Mouse (Mus musculus) brain, embryonic 14.5 days (tissue): ENCODE measurements around the gene Agpat3. TPM values are rescaled to one million over a fixed set of nuclear protein-coding genes. Genes with fewer than 3 reads are reported as not detected.

Source experiments
- DNase-seq: peaks from one replicate; pipeline ENCODE4 v3.0.0-alpha.2; 2011; ENCODE audit warnings: low read depth
- CTCF ChIP-seq: fragments of 200-500 bp; IDR thresholded peaks from 2 replicates; pipeline ENCODE4 v1.5.1; 2012; ENCODE audit warnings: inconsistent platforms, mild to moderate bottlenecking, moderate library complexity, borderline replicate concordance; ENCODE audit not compliant: insufficient read depth, insufficient read length; ENCODE audit errors: extremely low read depth
- POLR2A ChIP-seq: fragments of 200-500 bp; IDR thresholded peaks from 2 replicates; pipeline ENCODE4 v1.6.1; 2012; ENCODE audit warnings: mild to moderate bottlenecking, inconsistent platforms, borderline replicate concordance; ENCODE audit not compliant: poor library complexity, insufficient read depth, insufficient read length, severe bottlenecking; ENCODE audit errors: extremely low read depth
- polyA plus RNA-seq: library from polyadenylated mRNA; depleted of rRNA; stranded (reverse); fragments of >200 nt; gene quantifications from 2 replicates; pipeline ENCODE4 v1.2.3, GENCODE M21; 2012

Gene Agpat3
- polyA plus RNA-seq, 1 experiment = 95.2 TPM

DNA sequence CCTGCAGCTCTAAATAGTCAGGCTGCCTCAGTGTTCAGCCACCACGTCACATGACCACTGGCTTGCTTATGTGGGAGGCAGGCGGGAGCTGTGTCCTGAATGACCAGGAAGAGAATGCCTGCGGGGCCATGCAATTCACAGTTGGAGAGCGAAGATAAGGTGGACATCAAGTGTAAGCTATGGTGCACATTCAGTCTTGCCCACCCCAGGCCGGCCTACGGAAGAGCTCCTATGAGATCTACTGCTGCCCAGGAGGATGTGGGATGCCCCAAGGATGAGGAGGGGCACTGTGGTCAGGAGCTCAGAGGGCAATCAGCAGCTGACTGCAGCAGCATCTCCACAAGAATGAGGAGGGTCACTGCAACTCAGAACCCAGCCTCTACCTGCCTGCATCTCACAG is 66.9 kb downstream of the Agpat3 start:
- TF ChIP-seq CTCF (no peak), POLR2A (no peak)
- no peak for DNase-seq

DNA sequence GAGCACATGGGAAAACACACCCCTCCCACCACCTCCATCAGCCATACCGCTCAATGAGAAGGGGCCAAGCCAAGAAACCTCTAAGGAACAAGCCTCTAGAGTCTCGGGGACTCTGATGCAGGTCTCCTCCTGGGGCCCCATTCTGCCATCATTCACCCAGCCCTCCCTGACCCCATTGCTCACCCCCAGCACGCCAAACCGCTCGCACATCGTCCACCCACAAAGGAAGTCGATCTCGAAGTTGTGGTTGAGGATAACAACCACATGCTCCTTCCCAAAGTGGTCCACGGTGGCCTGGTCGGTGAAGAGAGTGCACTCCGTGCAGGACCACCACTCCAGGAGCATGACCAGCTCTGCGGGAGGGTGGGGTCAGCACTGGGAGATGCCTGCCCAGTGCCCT is 67.5 kb downstream of the Agpat3 start:
- TF ChIP-seq CTCF (no peak), POLR2A (no peak)
- DNase-seq = no peak

DNA sequence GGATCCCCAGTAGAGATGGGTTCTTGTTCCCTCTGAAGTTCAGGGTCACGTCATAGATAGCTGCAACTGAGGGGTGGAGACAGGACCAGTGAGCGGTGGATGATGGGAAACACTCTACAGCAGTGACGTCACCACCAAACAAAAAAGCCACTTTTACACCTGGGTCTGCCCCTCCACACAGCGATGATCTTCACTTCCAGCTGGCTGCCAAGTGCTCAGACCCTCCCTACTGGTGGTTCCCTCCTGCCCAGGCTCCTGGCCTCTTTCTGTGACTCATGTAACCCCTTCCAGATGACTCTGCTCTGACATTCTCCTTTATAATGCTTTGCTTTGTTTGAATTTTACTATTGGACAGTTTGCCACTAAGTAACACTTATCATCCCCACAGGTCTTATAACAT is 69.9 kb downstream of the Agpat3 start:
- TF ChIP-seq POLR2A (no peak), CTCF (no peak)
- no peak for DNase-seq

DNA sequence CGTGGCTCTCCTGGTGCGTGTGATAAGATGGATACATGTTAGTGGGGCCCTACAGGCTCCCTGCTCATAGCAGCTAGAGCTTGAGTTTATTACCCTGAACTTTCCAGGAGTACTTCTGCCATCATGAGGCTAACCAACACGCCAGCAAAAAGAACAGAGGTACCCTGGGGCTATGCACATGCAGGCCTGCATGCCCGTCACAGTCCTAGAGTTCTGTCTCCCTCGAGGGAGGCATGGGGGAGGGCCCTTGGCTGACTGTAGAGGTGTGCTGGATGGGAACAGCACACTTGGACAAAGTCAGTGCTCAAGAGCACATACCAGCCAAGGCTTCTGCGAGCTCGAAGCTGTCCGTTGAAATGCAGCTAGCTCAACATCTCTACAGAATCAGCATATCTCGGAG is 71.8 kb downstream of the Agpat3 start:
- DNase-seq = no peak
- TF ChIP-seq CTCF (no peak), POLR2A (no peak)

DNA sequence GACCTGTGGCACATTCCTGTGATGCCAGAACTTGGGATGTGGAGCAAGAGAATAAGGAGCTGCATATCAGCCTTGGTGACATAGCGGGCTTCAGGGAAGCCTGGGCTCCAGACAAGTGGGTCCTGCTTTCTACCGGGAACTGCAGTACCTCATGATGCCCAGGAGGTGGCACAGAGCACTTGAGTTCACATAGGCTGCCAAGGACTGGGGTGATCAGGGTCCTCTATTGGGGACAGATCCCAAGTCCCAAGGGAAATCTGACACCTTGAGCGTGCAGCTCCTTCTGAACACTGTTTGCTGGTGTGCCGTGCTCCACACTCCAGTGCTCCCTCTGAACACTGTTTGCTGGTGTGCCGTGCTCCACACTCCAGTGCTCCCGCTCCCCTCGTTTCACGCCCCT is 73.1 kb downstream of the Agpat3 start:
- TF ChIP-seq CTCF (peak; percentile 82), POLR2A (no peak)
- DNase-seq = peak; percentile 85

DNA sequence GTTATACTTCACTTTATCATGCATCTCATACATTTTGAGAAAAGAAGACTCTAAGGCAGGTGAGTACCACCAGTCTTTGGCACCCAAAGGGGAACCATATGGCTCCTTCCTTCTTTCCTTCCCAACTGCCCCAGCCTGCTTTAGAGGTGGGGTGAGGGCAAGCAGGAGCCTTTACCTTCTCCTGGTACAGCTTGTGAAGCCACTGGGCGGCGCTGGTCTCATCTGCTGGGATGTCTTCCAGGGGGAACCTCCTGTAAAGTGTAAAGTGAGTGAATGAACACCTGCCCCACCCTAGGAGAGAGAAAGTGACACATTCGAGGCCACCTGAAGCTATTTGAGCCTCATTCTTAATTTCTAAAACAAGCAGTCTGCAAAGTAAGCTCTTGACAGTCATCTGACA is 74.5 kb downstream of the Agpat3 start:
- no peak for TF ChIP-seq CTCF
- no peak for TF ChIP-seq POLR2A
- DNase-seq = no peak

DNA sequence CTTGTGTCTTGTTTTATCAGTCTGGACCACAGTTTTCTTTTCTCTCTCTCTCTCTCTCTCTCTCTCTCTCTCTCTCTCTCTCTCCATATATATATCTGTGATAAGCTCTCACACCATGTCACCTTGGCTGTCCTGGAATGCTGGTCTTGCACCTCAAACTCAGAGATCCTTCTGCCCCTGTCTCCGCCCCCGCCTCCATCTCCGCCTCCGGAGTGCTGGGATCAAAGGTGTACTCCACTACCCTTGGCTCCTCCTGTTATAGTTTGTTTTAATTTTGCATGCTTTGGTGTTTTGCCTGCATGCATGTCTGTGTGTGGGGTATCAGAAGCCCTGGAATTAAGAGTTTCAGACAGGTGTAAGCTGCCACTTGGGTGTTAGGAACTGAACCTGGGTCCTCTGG is 76.0 kb downstream of the Agpat3 start:
- TF ChIP-seq CTCF = no peak
- no peak for TF ChIP-seq POLR2A
- DNase-seq = no peak

DNA sequence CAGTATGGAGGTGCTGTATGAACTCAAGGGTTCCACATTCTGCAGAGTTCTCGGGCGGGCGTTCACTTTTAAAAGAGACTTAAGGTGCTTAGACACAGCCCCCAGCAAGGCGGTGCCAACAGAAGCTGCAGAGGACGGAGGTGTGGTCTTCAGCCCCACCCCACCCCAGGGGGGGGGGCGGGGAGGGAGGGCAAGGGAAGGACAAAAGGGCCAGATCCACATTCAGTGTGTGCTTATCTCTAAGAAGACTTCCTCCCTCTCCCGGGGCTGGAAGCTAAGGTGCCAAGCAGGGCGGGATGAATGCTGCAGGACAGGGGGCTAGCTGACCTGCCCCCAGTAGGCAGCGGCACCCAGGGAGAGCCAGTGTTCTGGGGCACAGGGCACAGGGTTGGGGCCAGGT is 79.4 kb downstream of the Agpat3 start:
- TF ChIP-seq CTCF (no peak), POLR2A (no peak)
- DNase-seq = no peak

DNA sequence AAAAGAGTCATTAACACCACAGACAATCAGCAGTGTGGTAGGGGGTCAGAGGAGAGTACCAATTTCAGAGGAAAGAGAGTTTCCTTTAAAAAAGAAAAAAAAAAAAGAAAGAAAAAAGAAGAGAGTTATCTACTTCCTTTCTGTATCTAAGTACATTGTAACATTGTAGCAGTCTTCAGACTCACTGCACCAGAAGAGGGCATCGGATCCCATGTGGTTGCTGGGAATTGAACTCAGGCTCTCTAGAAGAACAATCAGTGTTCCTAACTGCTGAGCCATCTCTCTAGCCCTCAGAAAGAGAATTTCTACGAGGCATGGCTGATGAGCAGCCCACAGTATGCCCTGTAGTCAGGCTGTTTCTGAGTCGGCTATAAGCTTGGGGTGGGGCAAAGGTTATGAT is 86.4 kb downstream of the Agpat3 start:
- DNase-seq = no peak
- TF ChIP-seq POLR2A (no peak), CTCF (no peak)

DNA sequence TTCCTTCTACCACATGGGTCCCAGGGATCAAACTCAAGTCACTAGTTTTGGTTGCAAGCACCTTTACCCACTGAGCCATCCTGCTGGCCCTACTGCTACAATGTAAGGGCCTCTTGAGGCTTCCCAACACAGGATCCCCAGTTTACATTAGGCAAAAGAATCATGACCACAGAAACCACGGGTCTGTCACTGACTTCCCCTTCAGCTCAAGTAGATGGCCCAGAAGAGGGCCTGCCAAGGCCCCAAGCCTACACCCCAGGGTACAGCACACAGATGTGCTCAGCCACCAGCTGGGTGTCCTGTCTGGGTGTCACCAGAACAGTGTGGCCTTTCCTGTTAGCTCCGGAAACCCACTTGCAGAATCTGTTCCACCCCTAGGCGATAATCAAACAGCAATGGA is 87.6 kb downstream of the Agpat3 start:
- no peak for TF ChIP-seq POLR2A
- TF ChIP-seq CTCF = no peak
- DNase-seq = no peak

DNA sequence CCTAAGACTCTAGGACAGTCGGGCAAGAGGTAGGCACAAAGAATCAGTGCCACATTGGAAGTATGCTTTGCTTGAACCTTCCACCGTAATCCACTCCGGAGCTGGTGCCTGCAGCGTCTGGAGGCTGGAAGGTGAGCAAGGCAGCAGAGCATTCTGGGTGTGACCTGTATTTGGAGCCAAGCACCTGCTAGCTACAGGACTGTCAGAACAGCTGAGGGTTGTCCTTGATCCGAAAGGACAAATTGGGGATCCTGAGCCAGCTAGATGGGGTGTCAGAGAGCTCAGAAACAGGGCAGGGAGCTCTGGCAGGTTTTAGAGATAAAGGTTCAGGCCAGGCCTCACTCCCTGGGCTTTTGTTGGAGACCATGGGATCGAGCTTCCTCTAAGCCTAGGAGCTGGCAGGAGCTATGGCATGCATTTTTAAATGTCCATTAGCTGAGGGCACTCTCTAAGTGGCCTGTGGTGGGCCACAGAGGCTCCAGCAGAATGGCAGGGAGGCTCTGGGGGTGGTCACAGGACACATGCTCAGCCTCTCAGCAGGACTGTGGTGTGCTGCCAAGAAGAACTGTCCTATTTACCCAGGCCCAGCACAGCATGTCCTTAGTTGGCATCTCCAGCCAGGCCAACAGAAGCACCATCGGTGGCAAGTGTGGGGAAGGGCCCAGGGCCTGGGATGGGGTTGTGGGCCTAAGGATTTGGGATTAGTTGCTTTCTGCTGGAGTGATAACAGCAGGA is 91.2 kb downstream of the Agpat3 start:
- TF ChIP-seq CTCF (no peak), POLR2A (no peak)

DNA sequence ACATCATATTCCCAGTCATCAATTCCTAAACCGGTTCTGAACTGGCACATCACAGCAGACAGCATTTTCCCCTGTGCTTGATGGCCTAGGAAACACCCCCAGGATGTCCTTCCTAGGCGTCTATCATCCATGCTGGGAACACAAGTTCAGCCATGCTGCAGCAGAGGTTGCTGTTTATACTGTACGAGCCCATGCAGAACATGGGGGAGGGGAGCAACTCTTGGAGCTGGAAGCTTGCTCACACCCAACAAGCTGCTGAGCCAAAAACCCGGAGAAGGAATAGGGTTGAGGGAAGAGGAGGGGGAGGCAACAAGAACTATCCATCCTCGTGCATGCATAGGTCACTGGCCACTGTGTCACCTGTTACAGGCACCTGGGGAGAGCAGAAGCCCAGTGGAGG is 92.0 kb downstream of the Agpat3 start:
- no peak for TF ChIP-seq CTCF
- no peak for TF ChIP-seq POLR2A
- peak; percentile 50 for DNase-seq

More for the DNA sequence above, 91.2 kb downstream of the Agpat3 start:
- no peak for DNase-seq

DNA sequence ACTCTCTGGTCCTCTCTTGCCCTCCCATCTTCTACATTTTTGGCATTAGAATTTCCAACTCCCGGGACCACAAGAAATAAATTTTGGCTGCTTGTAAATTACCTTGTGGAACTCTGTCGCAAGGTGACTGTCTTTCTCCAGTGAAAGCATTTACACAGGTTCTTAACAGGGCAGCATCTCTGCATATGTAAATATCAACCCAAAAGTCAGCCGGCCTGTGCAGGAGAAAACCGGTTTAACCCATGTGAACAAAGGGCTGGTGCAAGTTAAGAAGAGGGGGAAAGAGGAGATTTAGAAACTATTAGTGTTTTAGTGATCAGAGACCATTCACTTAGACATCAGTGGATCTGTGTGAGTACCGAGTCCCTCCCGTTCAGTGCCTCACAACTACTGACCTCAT is 92.6 kb downstream of the Agpat3 start:
- no peak for DNase-seq
- no peak for TF ChIP-seq POLR2A
- TF ChIP-seq CTCF = no peak

DNA sequence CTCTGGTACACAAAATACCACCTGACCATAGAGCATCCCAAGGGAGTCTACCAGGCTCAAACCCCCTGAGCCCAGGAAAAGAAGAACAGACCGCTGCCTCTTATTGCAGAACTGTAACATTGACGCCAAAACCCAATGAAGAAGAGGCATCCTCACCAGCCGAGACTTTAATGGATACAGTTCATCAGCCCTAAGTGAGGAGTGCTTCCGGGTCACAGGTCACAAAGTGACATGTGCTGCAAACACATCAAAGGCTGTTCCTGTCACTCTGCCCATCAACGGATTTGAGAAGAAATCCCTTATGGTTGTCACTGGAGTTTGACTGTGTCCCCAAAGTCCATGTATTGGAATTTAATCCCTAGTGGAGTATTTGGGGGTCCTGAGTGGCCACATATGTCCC is 93.1 kb downstream of the Agpat3 start:
- no peak for DNase-seq
- TF ChIP-seq CTCF (no peak), POLR2A (no peak)
